Comparison of ENCODE assay signal across 15 mouse cellular contexts in genomic region chr10:108296446-108296845, GRCm38 (mm10). TPM values are rescaled to one million over a fixed set of nuclear protein-coding genes. Genes with fewer than 3 reads are reported as not detected.
"Had no signal": no experiment of that assay in that cellular context is flagged by ENCODE, and none has a peak within 500 bp of the region (broad histone marks: within the 10 kb centered on the region; RNA-seq: fewer than 3 reads in every experiment).

No protein-coding gene starts in this region.

- H3K27ac ChIP-seq: layer of hippocampus, adult 2 months; left cerebral cortex, adult 2 months; liver, embryonic 13.5 days had no signal

- H3K36me3 ChIP-seq: liver, embryonic 13.5 days had no signal

- H3K27me3 ChIP-seq: liver, embryonic 13.5 days had no signal

- H3K4me1 ChIP-seq: liver, embryonic 13.5 days had no signal

- H3K4me3 ChIP-seq: layer of hippocampus, adult 2 months; left cerebral cortex, adult 2 months; liver, embryonic 13.5 days had no signal

- DNase-seq: kidney, adult 18-20 months; kidney, adult 9 months; kidney, postnatal 14 days; kidney, postnatal 4 days; layer of hippocampus, adult 9-11 months; layer of hippocampus, postnatal 36 days; liver, embryonic 13.5 days; lung, adult 2 months; lung, postnatal 14 days; lung, postnatal 4 days; midbrain, embryonic 14.5 days; thymus, postnatal 25 days had no signal

RNA-seq across cellular contexts. Expression of gene Pawr, which starts 35.5 kb away (rescaled TPM):
- total RNA-seq: megakaryocyte-erythroid progenitor cell, adult 5-6 weeks had no signal
